Mouse (Mus musculus) hindbrain, embryonic 14.5 days (tissue): ENCODE measurements around the gene Nfib. TPM values are rescaled to one million over a fixed set of nuclear protein-coding genes. Genes with fewer than 3 reads are reported as not detected.

Experiments used
- ATAC-seq: fragments of 200-750 bp; cut with Nextera tagmentation; 2 replicates; pipeline ENCODE4 v1.8.0; 2017; ENCODE audit warnings: moderate number of reproducible peaks, mild to moderate bottlenecking, moderate TSS enrichment, moderate library complexity; ENCODE audit not compliant: low FRiP score
- DNase-seq: peaks from one replicate; pipeline ENCODE4 v3.0.0-alpha.2; 2015; ENCODE audit warnings: low spot score
- H3K27ac ChIP-seq: fragments of 300-500 bp; sonication (generic); 2 replicates; pipeline ENCODE4 v1.5.1; 2014; ENCODE audit warnings: mild to moderate bottlenecking, moderate library complexity
- H3K27me3 ChIP-seq: fragments of 300-500 bp; sonication (generic); 2 replicates; pipeline ENCODE4 v1.6.1; 2014; ENCODE audit warnings: mild to moderate bottlenecking, low read length, mixed read lengths; ENCODE audit not compliant: control insufficient read depth, insufficient read depth
- H3K36me3 ChIP-seq: fragments of 300-500 bp; sonication (generic); replicated peaks from 2 replicates; pipeline ENCODE4 v1.6.1; 2014; ENCODE audit not compliant: control insufficient read depth, insufficient read depth
- H3K4me1 ChIP-seq: fragments of 300-500 bp; sonication (generic); replicated peaks from 2 replicates; pipeline ENCODE4 v1.6.1; 2014; ENCODE audit warnings: antibody characterized with exemption, low read length, mixed read lengths; ENCODE audit not compliant: control insufficient read depth, insufficient read depth
- H3K4me2 ChIP-seq: fragments of 300-500 bp; sonication (generic); replicated peaks from 2 replicates; pipeline ENCODE4 v1.6.1; 2014; ENCODE audit warnings: mild to moderate bottlenecking, moderate library complexity
- H3K4me3 ChIP-seq: fragments of 300-500 bp; sonication (generic); replicated peaks from 2 replicates; pipeline ENCODE4 v1.5.1; 2014; ENCODE audit warnings: mild to moderate bottlenecking, low read length
- H3K9ac ChIP-seq: fragments of 300-500 bp; sonication (generic); 2 replicates; pipeline ENCODE4 v1.6.1; 2014
- H3K9me3 ChIP-seq: fragments of 300-500 bp; sonication (generic); 2 replicates; pipeline ENCODE4 v1.6.1; 2016; ENCODE audit warnings: low read length; ENCODE audit not compliant: control insufficient read depth
- WGBS: fragments of 180-500 bp; shearing (Covaris S2); extraction: QIAGEN DNeasy Blood & Tissue Kit; methylation state at CpG from one replicate; pipeline ENCODE4 v1.1.7; 2014; 5-methylcytosine and 5-hydroxymethylcytosine counted together
- polyA plus RNA-seq: library from polyadenylated mRNA; unstranded; fragments of >200 nt; fragmentation: Nextera tagmentation; extraction: Ambion mirVana; gene quantifications from 2 replicates; pipeline ENCODE4 v1.2.1, GENCODE M21; 2014

Nfib gene
- polyA plus RNA-seq, 1 experiment from 2014 or later: 90.8 TPM

GRCm38 (mm10) chr4:82392496-82392895 lies 313.1 kb downstream of the Nfib start:
- no peaks in the 10 kb centered on the region for H3K36me3 ChIP-seq
- no peak overlapping the region for H3K4me3 ChIP-seq
- ATAC-seq (no peak), DNase-seq (no peak)
- no peak overlapping the region for H3K4me2 ChIP-seq
- H3K9me3 ChIP-seq: no peaks in the 10 kb centered on the region
- WGBS: 82% methylated on average over 9 of the region's 9 CpGs
- H3K27ac ChIP-seq: no peak overlapping the region
- no peaks in the 10 kb centered on the region for H3K4me1 ChIP-seq
- no peak overlapping the region for H3K9ac ChIP-seq
- no peaks in the 10 kb centered on the region for H3K27me3 ChIP-seq

GRCm38 (mm10) chr4:82391726-82392472 lies 313.7 kb downstream of the Nfib start:
- Histone ChIP-seq H3K27ac (no peak overlapping the region), H3K9ac (no peak overlapping the region), H3K4me1 (no peaks in the 10 kb centered on the region), H3K4me3 (no peak overlapping the region), H3K36me3 (no peaks in the 10 kb centered on the region), H3K4me2 (no peak overlapping the region), H3K9me3 (no peaks in the 10 kb centered on the region), H3K27me3 (no peaks in the 10 kb centered on the region)
- ATAC-seq (no peak), DNase-seq (no peak)
- 80% methylated on average over 6 of the region's 6 CpGs for WGBS

- Histone ChIP-seq H3K9me3 (no peaks in the 10 kb centered on the region), H3K36me3 (no peaks in the 10 kb centered on the region), H3K4me3 (no peak overlapping the region), H3K4me1 (no peaks in the 10 kb centered on the region), H3K27ac (no peak overlapping the region), H3K4me2 (no peak overlapping the region), H3K9ac (no peak overlapping the region), H3K27me3 (no peaks in the 10 kb centered on the region)
- no peak for ATAC-seq
- WGBS: 62% methylated on average over 2 of the region's 2 CpGs
- DNase-seq: no peak
Observed at GRCm38 (mm10) chr4:82390545-82390944, 315.0 kb downstream of the Nfib start.

- H3K27me3 ChIP-seq: no peaks in the 10 kb centered on the region
- H3K27ac ChIP-seq: no peak overlapping the region
- DNase-seq (no peak), ATAC-seq (no peak)
- 0 out of 2 replicates have a peak, but pooled peaks cover 5% of the 10 kb centered on the region for H3K4me1 ChIP-seq
- 93% methylated on average over 1 of the region's 1 CpGs for WGBS
- no peak overlapping the region for H3K4me2 ChIP-seq
- H3K4me3 ChIP-seq: no peak overlapping the region
- H3K9me3 ChIP-seq: no peaks in the 10 kb centered on the region
- H3K36me3 ChIP-seq: no peaks in the 10 kb centered on the region
- H3K9ac ChIP-seq: no peak overlapping the region
Observed at GRCm38 (mm10) chr4:82389876-82390275, 315.7 kb downstream of the Nfib start.

GRCm38 (mm10) chr4:82387620-82388019 lies 317.9 kb downstream of the Nfib start:
- Histone ChIP-seq H3K27ac (no peak overlapping the region), H3K4me3 (no peak overlapping the region), H3K9ac (no peak overlapping the region), H3K4me2 (no peak overlapping the region), H3K27me3 (no peaks in the 10 kb centered on the region), H3K9me3 (no peaks in the 10 kb centered on the region), H3K4me1 (peaks cover 17% of the 10 kb centered on the region), H3K36me3 (no peaks in the 10 kb centered on the region)
- DNase-seq: no peak
- 89% methylated on average over 4 of the region's 4 CpGs for WGBS
- ATAC-seq: no peak

GRCm38 (mm10) chr4:82386222-82386993 lies 319.1 kb downstream of the Nfib start:
- Histone ChIP-seq H3K4me3 (no peak overlapping the region), H3K4me1 (peaks cover 17% of the 10 kb centered on the region), H3K4me2 (no peak overlapping the region), H3K27ac (no peak overlapping the region), H3K9me3 (no peaks in the 10 kb centered on the region), H3K36me3 (no peaks in the 10 kb centered on the region), H3K27me3 (no peaks in the 10 kb centered on the region), H3K9ac (no peak overlapping the region)
- 91% methylated on average over 4 of the region's 4 CpGs for WGBS
- no peak for DNase-seq
- ATAC-seq: no peak

GRCm38 (mm10) chr4:82385638-82386037 lies 319.9 kb downstream of the Nfib start:
- H3K4me1 ChIP-seq: peaks cover 17% of the 10 kb centered on the region
- no peaks in the 10 kb centered on the region for H3K27me3 ChIP-seq
- no peak for DNase-seq
- H3K27ac ChIP-seq: 0 out of 2 replicates have a peak overlapping the region, but pooled peaks have one; percentile 72
- H3K9ac ChIP-seq: no peak overlapping the region
- no peaks in the 10 kb centered on the region for H3K36me3 ChIP-seq
- H3K9me3 ChIP-seq: no peaks in the 10 kb centered on the region
- no peak overlapping the region for H3K4me3 ChIP-seq
- no peak for ATAC-seq
- no peak overlapping the region for H3K4me2 ChIP-seq
- WGBS: 81% methylated on average over 4 of the region's 4 CpGs

- DNase-seq (peak; percentile 43), ATAC-seq (peak; percentile 82)
- H3K27ac ChIP-seq: peak overlapping the region; percentile 72
- H3K4me1 ChIP-seq: peaks cover 17% of the 10 kb centered on the region
- no peaks in the 10 kb centered on the region for H3K9me3 ChIP-seq
- no peaks in the 10 kb centered on the region for H3K36me3 ChIP-seq
- WGBS: 52% methylated on average over 11 of the region's 11 CpGs
- 0 out of 2 replicates have a peak overlapping the region, but pooled peaks have one; percentile 6 for H3K4me2 ChIP-seq
- no peak overlapping the region for H3K9ac ChIP-seq
- H3K27me3 ChIP-seq: no peaks in the 10 kb centered on the region
- no peak overlapping the region for H3K4me3 ChIP-seq
Observed at GRCm38 (mm10) chr4:82383991-82384731, 321.4 kb downstream of the Nfib start.

- no peak overlapping the region for H3K9ac ChIP-seq
- peaks cover 17% of the 10 kb centered on the region for H3K4me1 ChIP-seq
- DNase-seq: no peak
- no peaks in the 10 kb centered on the region for H3K27me3 ChIP-seq
- no peak overlapping the region for H3K27ac ChIP-seq
- no peaks in the 10 kb centered on the region for H3K36me3 ChIP-seq
- ATAC-seq: no peak
- H3K9me3 ChIP-seq: no peaks in the 10 kb centered on the region
- WGBS: 51% methylated on average over 8 of the region's 8 CpGs
- no peak overlapping the region for H3K4me3 ChIP-seq
- no peak overlapping the region for H3K4me2 ChIP-seq
Observed at GRCm38 (mm10) chr4:82383346-82383745, 322.2 kb downstream of the Nfib start.
